Mouse (Mus musculus) embryonic facial prominence, embryonic 13.5 days (tissue): ENCODE results near the gene Kat2a. TPM values are rescaled to one million over a fixed set of nuclear protein-coding genes. Genes with fewer than 3 reads are reported as not detected.

Source experiments
- ATAC-seq: fragments of 200-750 bp; cut with Nextera tagmentation; 2 replicates; pipeline ENCODE4 v1.8.0; 2017; ENCODE audit warnings: low read depth; ENCODE audit not compliant: insufficient number of reproducible peaks, insufficient read depth, low FRiP score, low TSS enrichment
- H3K27ac ChIP-seq: fragments of 300-500 bp; sonication (generic); 2 replicates; pipeline ENCODE4 v1.5.1; 2015; ENCODE audit warnings: moderate library complexity, mild to moderate bottlenecking, inconsistent platforms
- H3K27me3 ChIP-seq: fragments of 300-500 bp; sonication (generic); 2 replicates; pipeline ENCODE4 v1.6.1; 2015; ENCODE audit warnings: mild to moderate bottlenecking, inconsistent platforms
- H3K36me3 ChIP-seq: fragments of 300-500 bp; sonication (generic); 2 replicates; pipeline ENCODE4 v1.6.1; 2015; ENCODE audit warnings: mild to moderate bottlenecking, inconsistent platforms
- H3K4me1 ChIP-seq: fragments of 300-500 bp; sonication (generic); 2 replicates; pipeline ENCODE4 v1.6.1; 2015; ENCODE audit warnings: inconsistent platforms
- H3K4me2 ChIP-seq: fragments of 300-500 bp; sonication (generic); 2 replicates; pipeline ENCODE4 v1.6.1; 2015; ENCODE audit warnings: moderate library complexity, mild to moderate bottlenecking, inconsistent platforms
- H3K4me3 ChIP-seq: fragments of 300-500 bp; sonication (generic); 2 replicates; pipeline ENCODE4 v1.5.1; 2015; ENCODE audit warnings: mild to moderate bottlenecking, inconsistent platforms
- H3K9ac ChIP-seq: fragments of 300-500 bp; sonication (generic); 2 replicates; pipeline ENCODE4 v1.6.1; 2015; ENCODE audit warnings: mild to moderate bottlenecking, inconsistent platforms
- H3K9me3 ChIP-seq: fragments of 300-500 bp; sonication (generic); 2 replicates; pipeline ENCODE4 v1.6.1; 2016; ENCODE audit warnings: inconsistent platforms
- WGBS: fragments of 180-500 bp; shearing (Covaris S2); methylation state at CpG from one replicate; pipeline ENCODE4 v1.1.7; 2015; ENCODE audit warnings: mixed read lengths; 5-methylcytosine and 5-hydroxymethylcytosine counted together
- polyA plus RNA-seq: library from polyadenylated mRNA; unstranded; fragments of >200 nt; fragmentation: Nextera tagmentation; extraction: Ambion mirVana; gene quantifications from 2 replicates; pipeline ENCODE4 v1.2.1, GENCODE M21; 2015

Gene Kat2a
- polyA plus RNA-seq = 54.9 and 61.0 TPM in 2 replicates

DNA sequence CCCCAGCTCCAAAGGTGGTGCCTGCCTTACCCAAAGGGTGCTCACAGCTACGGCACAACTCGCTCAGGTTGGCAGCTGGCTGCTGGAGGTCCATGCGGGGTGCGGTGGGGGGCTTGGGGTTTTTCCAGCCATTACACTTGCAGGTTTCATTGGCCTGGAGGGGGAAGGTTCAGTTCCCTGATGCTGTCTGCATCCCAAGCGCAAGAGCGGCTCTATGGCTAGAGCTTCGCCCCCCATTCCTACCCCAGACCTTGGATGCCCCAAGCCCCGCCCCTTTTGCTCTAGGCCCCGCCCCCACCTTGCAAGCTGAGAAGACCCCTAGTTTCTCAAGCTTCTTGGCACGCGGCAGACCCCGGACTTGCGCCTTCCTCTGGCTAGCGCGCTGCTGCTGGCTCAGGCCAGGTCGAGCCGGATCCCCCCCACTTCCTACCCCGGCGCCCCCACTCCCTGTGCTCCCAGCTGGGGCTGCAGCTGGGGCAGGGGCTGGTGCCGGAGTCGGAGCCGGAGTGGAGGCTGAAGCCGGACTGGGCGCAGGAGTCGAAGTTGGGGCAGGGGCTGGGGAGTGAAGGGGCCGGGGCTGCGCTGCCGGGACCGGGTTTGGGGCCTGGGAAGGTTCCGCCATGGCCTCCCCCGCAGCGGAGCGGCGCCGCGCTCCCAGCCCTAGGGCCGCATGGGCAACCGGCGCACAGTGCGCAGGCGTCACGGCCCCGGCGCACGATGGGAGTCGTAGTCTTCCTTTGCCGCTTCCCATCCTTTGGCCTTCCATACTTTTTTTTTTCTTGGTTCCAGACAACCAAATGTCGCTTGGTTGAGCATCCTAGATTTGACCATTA is at the start of gene Kat2a:
Kat2a (minus strand) TSS at position 683 of the 833 bp plus-strand sequence.
- H3K9ac ChIP-seq = peak within 1 kb of the TSS; percentile 96
- WGBS = 3% methylated on average over 48 of the region's 48 CpGs
- H3K9me3 ChIP-seq = no peaks in the 10 kb centered on the region
- H3K4me1 ChIP-seq = peaks cover 32% of the 10 kb centered on the region
- H3K27ac ChIP-seq = peak within 1 kb of the TSS; percentile 85
- peaks cover 59% of the 10 kb centered on the region for H3K36me3 ChIP-seq
- H3K4me2 ChIP-seq = peak within 1 kb of the TSS; percentile 69
- peak within 1 kb of the TSS; percentile 97 for H3K4me3 ChIP-seq
- ATAC-seq = peak; percentile 77
- no peaks in the 10 kb centered on the region for H3K27me3 ChIP-seq

DNA sequence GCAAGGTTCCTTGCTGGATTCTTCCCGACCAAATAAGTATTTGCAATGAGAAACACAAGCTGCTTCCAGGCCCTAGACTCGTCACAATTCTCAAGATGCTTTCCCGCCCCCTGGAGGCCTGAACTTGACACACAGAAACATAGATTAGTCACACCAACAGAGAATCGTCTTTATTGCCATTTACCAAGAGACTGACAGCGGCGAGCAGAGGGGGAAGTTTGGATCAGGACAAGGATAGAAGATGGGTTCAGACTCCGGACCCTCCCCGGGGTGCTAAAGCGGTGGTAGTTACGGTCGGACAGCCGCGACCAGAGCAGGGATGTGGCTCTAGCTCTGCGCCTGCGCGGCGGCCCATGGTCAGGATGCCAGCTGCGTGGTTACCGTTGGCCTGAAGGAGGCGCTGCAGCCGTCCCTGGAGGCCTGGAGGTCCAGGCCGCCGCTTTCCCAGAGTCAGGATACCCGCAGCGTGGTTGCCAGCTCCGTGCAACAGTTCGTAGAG is 49.3 kb upstream of the Kat2a start:
- peaks cover 17% of the 10 kb centered on the region for H3K4me1 ChIP-seq
- H3K9ac ChIP-seq = peak overlapping the region; percentile 54
- peaks cover 58% of the 10 kb centered on the region for H3K27me3 ChIP-seq
- H3K9me3 ChIP-seq = no peaks in the 10 kb centered on the region
- no peak overlapping the region for H3K27ac ChIP-seq
- no peaks in the 10 kb centered on the region for H3K36me3 ChIP-seq
- peak overlapping the region; percentile 44 for H3K4me3 ChIP-seq
- no peak for ATAC-seq
- under 1% methylated on average over 27 of the region's 27 CpGs for WGBS
- peak overlapping the region; percentile 68 for H3K4me2 ChIP-seq

DNA sequence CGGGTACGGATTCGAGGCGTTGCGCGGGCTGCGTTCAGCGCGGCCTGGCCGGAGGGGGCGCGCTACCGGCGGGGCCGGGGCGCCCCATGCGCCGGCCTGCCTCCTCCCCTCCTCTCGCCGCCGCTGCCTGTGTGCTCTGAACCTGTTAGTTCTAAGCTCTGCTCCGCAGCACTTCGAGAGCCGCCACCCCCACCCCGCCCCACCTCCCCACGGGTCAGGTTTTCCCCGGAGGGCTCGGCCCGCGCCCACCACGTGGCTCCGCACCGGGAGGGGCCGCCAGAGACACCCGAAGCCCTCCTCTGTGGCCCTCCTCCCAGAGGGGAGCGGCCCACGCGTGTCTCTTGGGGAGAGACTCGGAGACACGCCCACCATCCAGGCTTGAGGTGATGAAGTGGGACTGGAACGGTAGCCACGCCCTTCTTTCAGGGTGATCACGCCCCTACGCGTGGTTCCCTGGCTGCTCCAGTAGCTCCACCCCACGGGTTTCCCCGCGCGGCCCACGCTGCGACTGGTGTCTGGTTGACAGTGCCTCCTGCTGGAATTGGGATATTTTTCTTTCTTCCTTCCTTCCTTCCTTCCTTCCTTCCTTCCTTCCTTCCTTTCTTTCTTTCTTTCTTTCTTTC is 47.5 kb upstream of the Kat2a start, which contains the start of gene Kcnh4:
Kcnh4 (minus strand) TSS at position 332 of the 623 bp plus-strand sequence.
- no peak within 1 kb of the TSS for H3K27ac ChIP-seq
- H3K9me3 ChIP-seq = no peaks in the 10 kb centered on the region
- peak; percentile 26; the same call in 1 of the 2 replicates for ATAC-seq
- peak within 1 kb of the TSS; percentile 65 for H3K4me2 ChIP-seq
- H3K4me3 ChIP-seq = peak within 1 kb of the TSS; percentile 38
- H3K27me3 ChIP-seq = peaks cover 58% of the 10 kb centered on the region
- peaks cover 17% of the 10 kb centered on the region for H3K4me1 ChIP-seq
- under 1% methylated on average over 51 of the region's 51 CpGs for WGBS
- H3K9ac ChIP-seq = no peak within 1 kb of the TSS
- no peaks in the 10 kb centered on the region for H3K36me3 ChIP-seq

DNA sequence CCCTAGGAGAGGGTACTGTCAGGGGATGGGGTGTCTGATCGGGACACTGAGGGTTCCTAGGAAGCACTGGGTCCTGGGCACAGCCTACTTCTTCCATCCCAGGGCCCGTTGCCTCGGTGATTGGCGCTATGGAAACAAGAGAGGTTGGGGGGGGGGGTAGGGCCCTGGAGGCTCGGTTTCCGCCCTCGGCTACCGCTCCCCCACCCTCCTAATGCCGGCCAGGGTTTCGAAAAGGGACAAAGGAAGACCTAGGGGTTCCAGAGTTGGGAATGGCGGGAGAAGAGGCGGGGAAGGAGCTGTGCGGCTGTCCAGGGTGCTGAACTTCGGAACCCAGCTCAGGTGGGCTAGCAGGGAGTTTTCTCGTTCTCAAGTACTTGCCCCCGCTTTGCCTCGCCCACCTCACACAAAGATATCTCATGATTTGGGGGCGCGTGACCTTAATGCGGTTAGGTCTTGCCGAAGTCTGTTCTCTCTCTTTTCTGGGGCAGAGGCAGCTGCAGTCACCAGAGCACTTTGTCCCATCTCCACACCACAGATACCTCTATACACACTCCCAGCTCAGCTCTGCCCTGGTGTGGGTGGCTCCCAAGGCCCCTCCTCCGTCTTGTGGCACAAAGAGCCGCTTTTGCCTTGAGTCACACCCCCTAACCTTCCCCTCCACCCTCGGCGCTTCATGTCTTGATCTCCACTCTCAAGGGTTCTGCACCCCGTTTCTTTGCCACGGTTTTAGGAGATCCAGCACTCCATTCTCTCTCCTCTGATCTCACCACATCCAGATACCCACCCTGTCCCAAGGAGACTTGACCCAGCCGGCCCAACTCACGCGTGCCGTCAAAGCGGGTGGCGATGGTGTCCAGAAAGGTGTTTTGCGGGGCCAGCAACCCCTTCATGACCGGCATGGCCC is 46.7 kb upstream of the Kat2a start:
- no peaks in the 10 kb centered on the region for H3K36me3 ChIP-seq
- H3K27me3 ChIP-seq = peaks cover 58% of the 10 kb centered on the region
- no peak overlapping the region for H3K27ac ChIP-seq
- no peak for ATAC-seq
- peak overlapping the region; percentile 65 for H3K4me2 ChIP-seq
- H3K9ac ChIP-seq = no peak overlapping the region
- peak overlapping the region; percentile 38 for H3K4me3 ChIP-seq
- 1% methylated on average over 35 of the region's 35 CpGs for WGBS
- H3K9me3 ChIP-seq = no peaks in the 10 kb centered on the region
- peaks cover 17% of the 10 kb centered on the region for H3K4me1 ChIP-seq

- Histone ChIP-seq H3K27me3 (peaks cover 53% of the 10 kb centered on the region), H3K36me3 (no peaks in the 10 kb centered on the region)
Observed at GRCm38 (mm10) chr11:100757566-100757965, 45.3 kb upstream of the Kat2a start.

DNA sequence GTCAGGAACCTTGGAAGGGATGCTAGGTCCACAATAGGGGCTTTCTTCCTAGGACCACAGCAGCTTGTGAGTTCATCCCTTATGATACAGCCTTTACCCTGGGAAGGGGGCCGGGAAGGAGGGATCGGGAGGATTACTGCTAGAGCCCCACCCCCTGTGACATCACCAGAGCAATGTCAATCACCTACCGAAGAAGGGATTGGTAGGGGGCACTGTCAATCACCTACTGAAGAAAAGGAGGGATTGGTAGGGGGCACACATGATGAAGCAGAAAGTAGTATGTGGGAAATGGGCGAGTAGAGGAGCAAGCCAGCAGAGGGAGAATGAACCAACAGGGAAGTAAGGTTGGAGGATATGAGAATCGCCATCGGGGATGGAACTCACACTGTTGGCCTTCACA is 44.2 kb upstream of the Kat2a start:
- Histone ChIP-seq H3K27me3 (peaks cover 42% of the 10 kb centered on the region), H3K36me3 (no peaks in the 10 kb centered on the region), H3K9ac (no peak overlapping the region), H3K27ac (no peak overlapping the region), H3K4me2 (no peak overlapping the region), H3K9me3 (no peaks in the 10 kb centered on the region), H3K4me1 (peaks cover 11% of the 10 kb centered on the region), H3K4me3 (no peak overlapping the region)
- no peak for ATAC-seq
- 69% methylated on average over 6 of the region's 6 CpGs for WGBS

More at GRCm38 (mm10) chr11:100757566-100757965, 45.3 kb upstream of the Kat2a start:
- no peak overlapping the region for H3K4me3 ChIP-seq
- WGBS = 86% methylated on average over 12 of the region's 12 CpGs
- H3K27ac ChIP-seq = no peak overlapping the region
- no peaks in the 10 kb centered on the region for H3K9me3 ChIP-seq
- H3K4me1 ChIP-seq = peaks cover 17% of the 10 kb centered on the region
- no peak for ATAC-seq
- no peak overlapping the region for H3K9ac ChIP-seq
- H3K4me2 ChIP-seq = no peak overlapping the region

DNA sequence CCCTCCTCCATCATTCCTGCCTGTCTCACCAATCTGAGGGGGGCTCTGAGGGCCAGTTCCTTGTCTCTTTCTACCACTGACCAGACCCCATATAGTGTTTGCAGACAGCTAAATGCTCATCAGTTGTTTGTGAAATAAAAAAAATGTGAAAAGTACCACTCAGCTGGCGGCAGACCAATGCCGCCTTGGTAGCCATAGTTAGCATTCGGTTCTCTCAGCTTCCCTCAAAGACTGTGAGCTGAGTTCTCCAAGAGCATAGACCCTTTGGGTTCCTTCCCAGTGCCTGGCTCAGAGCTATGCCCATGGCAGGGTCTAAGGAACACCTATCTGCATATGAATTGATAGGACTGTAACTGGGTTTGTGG is 42.4 kb upstream of the Kat2a start:
- ATAC-seq = no peak
- WGBS = 92% methylated on average over 3 of the region's 3 CpGs
- Histone ChIP-seq H3K27me3 (peaks cover 35% of the 10 kb centered on the region), H3K4me2 (no peak overlapping the region), H3K9ac (no peak overlapping the region), H3K4me3 (no peak overlapping the region), H3K27ac (no peak overlapping the region), H3K9me3 (no peaks in the 10 kb centered on the region), H3K4me1 (peaks cover 8% of the 10 kb centered on the region), H3K36me3 (no peaks in the 10 kb centered on the region)

GRCm38 (mm10) chr11:100754021-100754692 is 41.9 kb upstream of the Kat2a start:
- Histone ChIP-seq H3K4me2 (no peak overlapping the region), H3K27me3 (peaks cover 35% of the 10 kb centered on the region), H3K27ac (no peak overlapping the region), H3K9ac (no peak overlapping the region), H3K9me3 (no peaks in the 10 kb centered on the region), H3K4me1 (peaks cover 3% of the 10 kb centered on the region), H3K36me3 (no peaks in the 10 kb centered on the region), H3K4me3 (no peak overlapping the region)
- no peak for ATAC-seq
- 82% methylated on average over 12 of the region's 12 CpGs for WGBS

GRCm38 (mm10) chr11:100752294-100752693 is 40.0 kb upstream of the Kat2a start:
- Histone ChIP-seq H3K27ac (no peak overlapping the region), H3K9me3 (no peaks in the 10 kb centered on the region), H3K4me2 (no peak overlapping the region), H3K27me3 (peaks cover 28% of the 10 kb centered on the region), H3K36me3 (no peaks in the 10 kb centered on the region), H3K4me3 (no peak overlapping the region), H3K4me1 (no peaks in the 10 kb centered on the region), H3K9ac (no peak overlapping the region)
- no peak for ATAC-seq
- WGBS = 50% methylated on average over 10 of the region's 10 CpGs

- Histone ChIP-seq H3K4me2 (no peak overlapping the region), H3K9ac (no peak overlapping the region), H3K27me3 (peaks cover 28% of the 10 kb centered on the region), H3K27ac (no peak overlapping the region), H3K36me3 (no peaks in the 10 kb centered on the region), H3K4me3 (no peak overlapping the region), H3K9me3 (no peaks in the 10 kb centered on the region), H3K4me1 (no peaks in the 10 kb centered on the region)
- ATAC-seq = no peak
- WGBS = 92% methylated on average over 16 of the region's 16 CpGs
Observed at GRCm38 (mm10) chr11:100750127-100750526, 37.9 kb upstream of the Kat2a start.

DNA sequence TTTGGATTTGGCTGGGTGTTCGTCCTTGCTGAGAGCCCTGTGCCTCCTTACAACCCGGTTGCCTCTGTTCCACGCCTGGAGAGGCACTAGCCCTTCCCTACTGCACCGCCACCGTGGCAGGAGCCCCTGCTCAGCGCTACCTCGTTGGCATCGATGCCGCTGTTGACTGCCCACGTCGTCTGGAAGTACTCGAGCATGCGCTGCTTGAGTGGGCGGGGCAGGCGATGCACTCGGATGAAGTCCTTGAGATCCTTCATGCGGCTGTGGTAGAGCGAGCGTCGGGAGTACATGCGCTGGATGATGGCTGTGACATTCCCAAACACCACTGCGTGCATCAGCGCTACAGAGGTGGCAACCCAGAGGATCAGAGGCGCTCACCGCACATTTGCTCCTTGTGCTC is 37.2 kb upstream of the Kat2a start:
- no peak for ATAC-seq
- H3K36me3 ChIP-seq = no peaks in the 10 kb centered on the region
- H3K27ac ChIP-seq = no peak overlapping the region
- WGBS = 54% methylated on average over 25 of the region's 25 CpGs
- H3K9me3 ChIP-seq = no peaks in the 10 kb centered on the region
- no peaks in the 10 kb centered on the region for H3K4me1 ChIP-seq
- H3K9ac ChIP-seq = no peak overlapping the region
- no peak overlapping the region; the same call in 1 of the 2 replicates for H3K4me2 ChIP-seq
- H3K27me3 ChIP-seq = peaks cover 28% of the 10 kb centered on the region
- H3K4me3 ChIP-seq = no peak overlapping the region
